Mouse (Mus musculus) G1E (cell line): ENCODE measurements around the gene Fam98b.

Experiments
- CTCF ChIP-seq: IDR thresholded peaks from 2 replicates; pipeline ENCODE4 v1.5.1; 2012; ENCODE audit warnings: low read depth, low read length, inconsistent platforms, mixed read lengths
- GATA1 ChIP-seq: IDR thresholded peaks from 2 replicates; pipeline ENCODE4 v1.6.1; 2012; ENCODE audit warnings: borderline replicate concordance, low read length, inconsistent platforms, mixed read lengths
- GATA2 ChIP-seq: IDR thresholded peaks from 2 replicates; pipeline ENCODE4 v1.6.1; 2012; ENCODE audit warnings: low read depth, low read length, inconsistent platforms, borderline replicate concordance
- POLR2AphosphoS5 ChIP-seq: IDR thresholded peaks from 2 replicates; pipeline ENCODE4 v1.6.1; 2012; ENCODE audit warnings: low read depth, low read length, inconsistent platforms; ENCODE audit not compliant: insufficient replicate concordance
- TAL1 ChIP-seq: conservative IDR thresholded peaks from 2 replicates; pipeline ENCODE4 v1.6.1; 2012; ENCODE audit warnings: low read depth, low read length, inconsistent platforms, mixed read lengths

DNA sequence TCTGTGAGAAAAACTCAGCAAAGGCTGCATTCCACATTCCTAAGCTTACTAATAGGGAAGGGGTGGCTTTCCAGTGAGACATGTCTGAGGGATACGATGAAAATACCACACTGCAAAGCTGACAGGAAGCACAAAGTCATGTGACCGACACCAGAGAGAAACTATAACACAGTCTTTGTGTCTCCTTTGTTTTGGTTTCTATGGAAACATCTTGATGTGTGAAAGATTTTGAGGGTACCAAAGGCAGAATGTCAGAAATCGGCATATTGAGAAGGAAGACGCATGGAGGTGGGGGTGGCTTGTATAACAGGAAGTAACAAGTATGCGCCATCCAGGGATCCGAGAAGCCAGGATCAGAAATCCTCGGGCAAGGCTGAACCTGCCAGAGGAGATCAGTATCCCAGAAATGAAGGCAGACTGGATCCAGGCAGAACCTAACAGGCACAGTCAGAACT lies 62.9 kb downstream of the Fam98b start:
- TF ChIP-seq CTCF (no peak), GATA1 (no peak), GATA2 (no peak), POLR2AphosphoS5 (no peak), TAL1 (no peak)
